Mouse (Mus musculus) lung, adult 2 months (tissue): Measurements from ENCODE around the gene Eloa. TPM values are rescaled to one million over a fixed set of nuclear protein-coding genes. Genes with fewer than 3 reads are reported as not detected.

ENCODE experiments used
- DNase-seq: peaks from one replicate; pipeline ENCODE4 v3.0.0; 2022
- H3K4me1 ChIP-seq: fragments of 200-500 bp; 2 replicates; pipeline ENCODE4 v1.6.1; 2011; ENCODE audit warnings: low read length; ENCODE audit not compliant: control insufficient read depth, insufficient read depth
- H3K4me3 ChIP-seq: fragments of 200-500 bp; replicated peaks from 2 replicates; pipeline ENCODE3; 2011; ENCODE audit warnings: low read depth, mild to moderate bottlenecking, control low read depth, low read length; ENCODE audit errors: extremely low read depth
- CTCF ChIP-seq: fragments of 200-500 bp; IDR thresholded peaks from 2 replicates; pipeline ENCODE4 v1.5.1; 2011; ENCODE audit warnings: mild to moderate bottlenecking, low read length, control low read depth; ENCODE audit not compliant: insufficient read depth
- POLR2A ChIP-seq: fragments of 200-500 bp; IDR thresholded peaks from 2 replicates; pipeline ENCODE4 v1.6.1; 2011; ENCODE audit warnings: low read depth, mild to moderate bottlenecking, control low read depth, low read length, borderline replicate concordance; ENCODE audit errors: extremely low read depth
- WGBS: fragments of 180-500 bp; shearing (Covaris S2); methylation state at CpG from one replicate; pipeline ENCODE4 v1.1.7; 2018; 5-methylcytosine and 5-hydroxymethylcytosine counted together
- polyA plus RNA-seq: library from polyadenylated mRNA; depleted of rRNA; stranded (reverse); fragments of >200 nt; gene quantifications from 2 replicates; pipeline ENCODE4 v1.2.3, GENCODE M21; 2012

Eloa gene
- polyA plus RNA-seq, 1 experiment, result 11.7 TPM

- H3K4me3 ChIP-seq, result peak within 1 kb of the TSS; percentile 99
- WGBS, result under 1% methylated on average over 21 of the region's 21 CpGs
- TF ChIP-seq CTCF (peak; percentile 97), POLR2A (peak; percentile 94; the same call in 1 of the 2 replicates)
- DNase-seq, result peak; percentile 89
- H3K4me1 ChIP-seq, result peaks cover 7% of the 10 kb centered on the region; the same call in 1 of the 2 replicates
These were observed 31.7 kb upstream of the Eloa start, which contains the start of gene Rpl11 for GRCm38 (mm10) chr4:136053247-136053596. Gene Rpl11 (minus strand): TSS chr4:136053428.

GRCm38 (mm10) chr4:136052534-136053246 is 31.1 kb upstream of the Eloa start:
- Histone ChIP-seq H3K4me3 (peak overlapping the region; percentile 99), H3K4me1 (peaks cover 7% of the 10 kb centered on the region; the same call in 1 of the 2 replicates)
- DNase-seq, result no peak
- under 1% methylated on average over 50 of the region's 50 CpGs for WGBS
- TF ChIP-seq POLR2A (no peak), CTCF (no peak)

- no peak for DNase-seq
- Histone ChIP-seq H3K4me1 (peaks cover 7% of the 10 kb centered on the region; the same call in 1 of the 2 replicates), H3K4me3 (peak overlapping the region; percentile 99)
- 4% methylated on average over 3 of the region's 3 CpGs for WGBS
- TF ChIP-seq CTCF, result no peak
- no peak for TF ChIP-seq POLR2A
These were observed 30.5 kb upstream of the Eloa start for GRCm38 (mm10) chr4:136052060-136052459.

- Histone ChIP-seq H3K4me1 (peaks cover 7% of the 10 kb centered on the region; the same call in 1 of the 2 replicates), H3K4me3 (no peak overlapping the region)
- no peak for DNase-seq
- no peak for TF ChIP-seq CTCF
- no peak for TF ChIP-seq POLR2A
- WGBS, result 91% methylated on average over 6 of the region's 6 CpGs
These were observed 28.7 kb upstream of the Eloa start for GRCm38 (mm10) chr4:136050226-136050625.

- TF ChIP-seq POLR2A, result no peak
- no peak for TF ChIP-seq CTCF
- 66% methylated on average over 4 of the region's 4 CpGs for WGBS
These were observed 26.9 kb upstream of the Eloa start for GRCm38 (mm10) chr4:136048291-136049032.

GRCm38 (mm10) chr4:136047626-136048025 is 26.1 kb upstream of the Eloa start:
- TF ChIP-seq POLR2A, result no peak
- no peak for TF ChIP-seq CTCF
- WGBS, result 45% methylated on average over 4 of the region's 4 CpGs
- DNase-seq, result no peak
- H3K4me1 ChIP-seq, result peaks cover 7% of the 10 kb centered on the region; the same call in 1 of the 2 replicates
- H3K4me3 ChIP-seq, result no peak overlapping the region

More at GRCm38 (mm10) chr4:136048291-136049032, 26.9 kb upstream of the Eloa start:
- no peak overlapping the region for H3K4me3 ChIP-seq
- DNase-seq, result no peak
- peaks cover 7% of the 10 kb centered on the region; the same call in 1 of the 2 replicates for H3K4me1 ChIP-seq

GRCm38 (mm10) chr4:136046888-136047287 is 25.3 kb upstream of the Eloa start:
- DNase-seq, result no peak
- 66% methylated on average over 6 of the region's 6 CpGs for WGBS
- TF ChIP-seq CTCF (no peak), POLR2A (no peak)
- H3K4me3 ChIP-seq, result no peak overlapping the region
- H3K4me1 ChIP-seq, result peaks cover 2% of the 10 kb centered on the region; the same call in 1 of the 2 replicates

- Histone ChIP-seq H3K4me3 (no peak overlapping the region), H3K4me1 (no peaks in the 10 kb centered on the region)
- DNase-seq, result no peak
- 82% methylated on average over 5 of the region's 5 CpGs for WGBS
- TF ChIP-seq POLR2A (no peak), CTCF (no peak)
These were observed 23.5 kb upstream of the Eloa start for GRCm38 (mm10) chr4:136045091-136045490.

GRCm38 (mm10) chr4:136043784-136044400 is 22.3 kb upstream of the Eloa start:
- DNase-seq, result no peak
- H3K4me1 ChIP-seq, result no peaks in the 10 kb centered on the region
- no peak overlapping the region for H3K4me3 ChIP-seq
- TF ChIP-seq CTCF (no peak), POLR2A (no peak)
- 80% methylated on average over 6 of the region's 6 CpGs for WGBS
